Mouse (Mus musculus): Measurements from ENCODE around the gene Zfp706.

- no peak for TF ChIP-seq MAX (IDR thresholded peaks at IDR 0.05; ENCODE audit: low read depth)
- TF ChIP-seq POLR2A (IDR thresholded peaks at IDR 0.05; ENCODE audit: insufficient read length, low read depth), result no peak
- no peak for TF ChIP-seq USF1 (IDR thresholded peaks at IDR 0.05; ENCODE audit: low read depth)
- peak in 1 of 3 experiments; percentile 29 for TF ChIP-seq MYOG (IDR thresholded peaks at IDR 0.05; ENCODE audit: control insufficient read depth in 1 of 3, insufficient read depth in 1 of 3, insufficient read length in 2 of 3, low read depth in 2 of 3)
These were observed 5.3 kb downstream of the Zfp706 start for GRCm38 (mm10) chr15:37002276-37002675.

Measured in myocyte (in vitro differentiated cells).